Mouse (Mus musculus): Measurements from ENCODE around the gene Dll3. TPM values are rescaled to one million over a fixed set of nuclear protein-coding genes. Genes with fewer than 3 reads are reported as not detected.

Gene Dll3
- polyA plus RNA-seq, 1 experiment from 2014 or later, result 79.0 TPM

DNA sequence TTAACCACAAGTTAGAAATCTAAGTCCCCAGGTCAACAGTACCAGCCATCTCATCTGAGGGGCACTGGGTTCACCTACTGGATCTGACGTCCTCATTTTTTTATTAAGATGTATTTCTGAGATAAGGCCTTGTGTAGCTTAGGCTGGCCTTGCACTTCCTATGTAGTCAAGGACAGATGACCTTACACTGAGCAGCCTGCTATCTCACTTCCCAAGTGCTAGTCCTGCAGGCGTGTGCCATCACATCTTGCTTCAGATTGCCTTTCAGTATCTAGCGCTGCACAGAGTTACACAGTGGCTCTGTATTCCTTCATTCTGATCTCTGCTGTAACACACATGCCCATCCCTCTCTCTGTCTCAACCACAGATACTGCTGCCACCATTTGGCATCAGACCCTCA lies 16.0 kb upstream of the Dll3 start:
- Histone ChIP-seq H3K4me1 (ENCODE audit: control insufficient read depth, insufficient read depth, low read length) (no peaks in the 10 kb centered on the region), H3K27me3 (ENCODE audit: control insufficient read depth, insufficient read depth, low read length) (no peaks in the 10 kb centered on the region), H3K36me3 (ENCODE audit: control insufficient read depth, insufficient read depth, low read length) (peaks cover 47% of the 10 kb centered on the region), H3K4me2 (ENCODE audit: low read depth) (no peak overlapping the region), H3K9me3 (ENCODE audit: control insufficient read depth, low read length) (no peaks in the 10 kb centered on the region), H3K9ac (ENCODE audit: low read length) (no peak overlapping the region), H3K4me3 (ENCODE audit: low read depth, low read length) (no peak overlapping the region), H3K27ac (ENCODE audit: low read depth, low read length) (no peak overlapping the region)
- DNase-seq (ENCODE audit: low spot score) (no peak), ATAC-seq (ENCODE audit: insufficient read depth, low FRiP score, low TSS enrichment) (no peak)
- WGBS, result 89% methylated on average over 3 of the region's 3 CpGs

- Histone ChIP-seq H3K4me2 (ENCODE audit: low read depth) (peak within 1 kb of the TSS; percentile 64), H3K9me3 (ENCODE audit: control insufficient read depth, low read length) (no peaks in the 10 kb centered on the region), H3K27me3 (ENCODE audit: control insufficient read depth, insufficient read depth, low read length) (no peaks in the 10 kb centered on the region), H3K4me1 (ENCODE audit: control insufficient read depth, insufficient read depth, low read length) (peaks cover 9% of the 10 kb centered on the region), H3K27ac (ENCODE audit: low read depth, low read length) (peak within 1 kb of the TSS; percentile 73), H3K4me3 (ENCODE audit: low read depth, low read length) (peak within 1 kb of the TSS; percentile 97), H3K36me3 (ENCODE audit: control insufficient read depth, insufficient read depth, low read length) (peaks cover 24% of the 10 kb centered on the region), H3K9ac (ENCODE audit: low read length) (peak within 1 kb of the TSS; percentile 92)
- peak; percentile 97 for DNase-seq (ENCODE audit: low spot score)
- under 1% methylated on average over 42 of the region's 45 CpGs for WGBS
- peak; percentile 96 for ATAC-seq (ENCODE audit: insufficient read depth, low FRiP score, low TSS enrichment)
Observed at GRCm38 (mm10) chr7:28311926-28312543, 10.0 kb upstream of the Dll3 start, which contains the start of gene Timm50. Gene Timm50 (minus strand): TSS chr7:28312072.

GRCm38 (mm10) chr7:28311151-28311925 lies 9.3 kb upstream of the Dll3 start:
- Histone ChIP-seq H3K9me3 (ENCODE audit: control insufficient read depth, low read length) (no peaks in the 10 kb centered on the region), H3K9ac (ENCODE audit: low read length) (peak overlapping the region; percentile 92), H3K27ac (ENCODE audit: low read depth, low read length) (peak overlapping the region; percentile 73), H3K4me2 (ENCODE audit: low read depth) (peak overlapping the region; percentile 64), H3K4me3 (ENCODE audit: low read depth, low read length) (peak overlapping the region; percentile 97), H3K36me3 (ENCODE audit: control insufficient read depth, insufficient read depth, low read length) (peaks cover 27% of the 10 kb centered on the region), H3K4me1 (ENCODE audit: control insufficient read depth, insufficient read depth, low read length) (peaks cover 9% of the 10 kb centered on the region), H3K27me3 (ENCODE audit: control insufficient read depth, insufficient read depth, low read length) (no peaks in the 10 kb centered on the region)
- WGBS, result 6% methylated on average over 35 of the region's 35 CpGs
- DNase-seq (ENCODE audit: low spot score) (peak; percentile 12), ATAC-seq (ENCODE audit: insufficient read depth, low FRiP score, low TSS enrichment) (peak; percentile 54)

DNA sequence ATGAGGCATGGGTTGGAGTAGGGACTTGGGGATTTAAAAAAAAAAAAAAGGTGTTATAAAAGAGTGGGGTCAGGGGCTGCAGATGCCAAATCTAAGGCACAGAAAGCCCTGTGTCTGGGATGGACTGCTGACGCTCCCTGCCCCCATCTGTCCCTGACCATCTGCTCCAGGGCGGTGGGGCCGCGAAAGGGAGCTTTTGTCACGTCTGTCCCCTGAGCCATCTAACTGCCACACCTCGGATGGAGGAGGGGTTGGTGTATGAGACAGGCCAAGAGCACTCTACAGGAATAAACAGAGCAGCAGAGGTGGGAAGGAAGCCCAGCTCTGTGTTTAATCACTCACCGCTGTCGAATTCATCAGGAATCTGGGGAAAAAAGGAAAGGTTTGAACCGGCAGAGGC lies 7.7 kb upstream of the Dll3 start:
- ATAC-seq (ENCODE audit: insufficient read depth, low FRiP score, low TSS enrichment), result no peak; the same call in 1 of the 2 replicates
- H3K9me3 ChIP-seq (ENCODE audit: control insufficient read depth, low read length), result no peaks in the 10 kb centered on the region

GRCm38 (mm10) chr7:28306216-28306615 lies 4.2 kb upstream of the Dll3 start:
- Histone ChIP-seq H3K9ac (ENCODE audit: low read length) (no peak overlapping the region), H3K4me3 (ENCODE audit: low read depth, low read length) (no peak overlapping the region), H3K4me1 (ENCODE audit: control insufficient read depth, insufficient read depth, low read length) (peaks cover 16% of the 10 kb centered on the region), H3K27me3 (ENCODE audit: control insufficient read depth, insufficient read depth, low read length) (no peaks in the 10 kb centered on the region), H3K9me3 (ENCODE audit: control insufficient read depth, low read length) (no peaks in the 10 kb centered on the region), H3K36me3 (ENCODE audit: control insufficient read depth, insufficient read depth, low read length) (peaks cover 18% of the 10 kb centered on the region), H3K27ac (ENCODE audit: low read depth, low read length) (no peak overlapping the region), H3K4me2 (ENCODE audit: low read depth) (no peak overlapping the region)
- ATAC-seq (ENCODE audit: insufficient read depth, low FRiP score, low TSS enrichment) (no peak), DNase-seq (ENCODE audit: low spot score) (no peak)
- WGBS, result 99% methylated on average over 8 of the region's 8 CpGs

More for the DNA sequence above, 7.7 kb upstream of the Dll3 start:
- H3K9ac ChIP-seq (ENCODE audit: low read length), result no peak overlapping the region
- H3K4me3 ChIP-seq (ENCODE audit: low read depth, low read length), result 0 out of 2 replicates have a peak overlapping the region, but pooled peaks have one; percentile 4
- H3K27me3 ChIP-seq (ENCODE audit: control insufficient read depth, insufficient read depth, low read length), result no peaks in the 10 kb centered on the region
- 47% methylated on average over 9 of the region's 9 CpGs for WGBS
- peak; percentile 61 for DNase-seq (ENCODE audit: low spot score)
- H3K36me3 ChIP-seq (ENCODE audit: control insufficient read depth, insufficient read depth, low read length), result peaks cover 18% of the 10 kb centered on the region
- peaks cover 9% of the 10 kb centered on the region for H3K4me1 ChIP-seq (ENCODE audit: control insufficient read depth, insufficient read depth, low read length)
- H3K4me2 ChIP-seq (ENCODE audit: low read depth), result peak overlapping the region; percentile 23
- peak overlapping the region; percentile 60 for H3K27ac ChIP-seq (ENCODE audit: low read depth, low read length)

DNA sequence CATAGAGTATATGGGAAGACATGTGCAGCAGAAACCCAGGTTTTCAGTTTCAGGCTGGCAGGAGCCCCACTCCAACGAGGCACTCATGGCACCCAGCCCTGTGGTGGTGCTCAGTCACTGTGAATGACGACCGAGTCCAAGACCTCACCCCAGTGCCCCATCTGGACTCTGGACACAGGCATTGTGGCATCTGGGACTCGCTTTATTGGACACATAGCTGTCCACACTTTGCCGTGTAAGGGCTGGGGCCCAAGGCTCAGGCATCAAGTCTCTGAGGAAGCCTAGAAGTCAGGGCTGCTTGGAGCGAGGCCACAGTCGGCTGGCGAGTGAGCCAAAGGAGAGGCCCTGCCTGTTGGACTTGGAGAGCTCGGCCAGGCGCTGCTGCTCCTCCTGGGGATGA lies 3.6 kb upstream of the Dll3 start:
- no peaks in the 10 kb centered on the region for H3K27me3 ChIP-seq (ENCODE audit: control insufficient read depth, insufficient read depth, low read length)
- no peak overlapping the region for H3K4me2 ChIP-seq (ENCODE audit: low read depth)
- H3K4me1 ChIP-seq (ENCODE audit: control insufficient read depth, insufficient read depth, low read length), result peaks cover 14% of the 10 kb centered on the region
- H3K9me3 ChIP-seq (ENCODE audit: control insufficient read depth, low read length), result no peaks in the 10 kb centered on the region
- no peak overlapping the region for H3K4me3 ChIP-seq (ENCODE audit: low read depth, low read length)
- WGBS, result 87% methylated on average over 10 of the region's 10 CpGs
- peaks cover 18% of the 10 kb centered on the region for H3K36me3 ChIP-seq (ENCODE audit: control insufficient read depth, insufficient read depth, low read length)
- DNase-seq (ENCODE audit: low spot score) (no peak), ATAC-seq (ENCODE audit: insufficient read depth, low FRiP score, low TSS enrichment) (no peak)
- H3K9ac ChIP-seq (ENCODE audit: low read length), result no peak overlapping the region
- H3K27ac ChIP-seq (ENCODE audit: low read depth, low read length), result no peak overlapping the region

- peak overlapping the region; percentile 50 for H3K4me2 ChIP-seq (ENCODE audit: low read depth)
- peaks cover 12% of the 10 kb centered on the region for H3K27me3 ChIP-seq (ENCODE audit: control insufficient read depth, insufficient read depth, low read length)
- no peaks in the 10 kb centered on the region for H3K36me3 ChIP-seq (ENCODE audit: control insufficient read depth, insufficient read depth, low read length)
- H3K27ac ChIP-seq (ENCODE audit: low read depth, low read length), result no peak overlapping the region
- no peak; the same call in 1 of the 2 replicates for ATAC-seq (ENCODE audit: insufficient read depth, low FRiP score, low TSS enrichment)
- DNase-seq (ENCODE audit: low spot score), result peak; percentile 68
- peak overlapping the region; percentile 23 for H3K4me3 ChIP-seq (ENCODE audit: low read depth, low read length)
- WGBS, result 13% methylated on average over 43 of the region's 43 CpGs
- peak overlapping the region; percentile 39 for H3K9ac ChIP-seq (ENCODE audit: low read length)
- H3K9me3 ChIP-seq (ENCODE audit: control insufficient read depth, low read length), result no peaks in the 10 kb centered on the region
- H3K4me1 ChIP-seq (ENCODE audit: control insufficient read depth, insufficient read depth, low read length), result peaks cover 11% of the 10 kb centered on the region
Observed at GRCm38 (mm10) chr7:28298837-28299625, 3.0 kb downstream of the Dll3 start.

- Histone ChIP-seq H3K27me3 (ENCODE audit: control insufficient read depth, insufficient read depth, low read length) (peaks cover 26% of the 10 kb centered on the region), H3K9me3 (ENCODE audit: control insufficient read depth, low read length) (no peaks in the 10 kb centered on the region), H3K4me3 (ENCODE audit: low read depth, low read length) (peak overlapping the region; percentile 39), H3K36me3 (ENCODE audit: control insufficient read depth, insufficient read depth, low read length) (no peaks in the 10 kb centered on the region), H3K4me1 (ENCODE audit: control insufficient read depth, insufficient read depth, low read length) (peaks cover 13% of the 10 kb centered on the region), H3K9ac (ENCODE audit: low read length) (peak overlapping the region; percentile 53), H3K27ac (ENCODE audit: low read depth, low read length) (no peak overlapping the region), H3K4me2 (ENCODE audit: low read depth) (peak overlapping the region; percentile 73)
- ATAC-seq (ENCODE audit: insufficient read depth, low FRiP score, low TSS enrichment) (0 out of 2 replicates have a peak, but pooled peaks have one; percentile 22), DNase-seq (ENCODE audit: low spot score) (peak; percentile 86)
- WGBS, result 2% methylated on average over 50 of the region's 63 CpGs
Observed at GRCm38 (mm10) chr7:28294481-28294880, 7.6 kb downstream of the Dll3 start.

Measured in neural tube, embryonic 11.5 days (tissue).